Comparison of ENCODE assay signal across 8 mouse cellular contexts in genomic region chr8:11393161-11393560, GRCm38 (mm10).
DNase-seq lines count a peak whose midpoint lies in the region; TF ChIP-seq lines count a peak whose summit lies in the region.

No protein-coding gene starts in this region.

- no peaks in the 10 kb centered on the region for H3K27me3 ChIP-seq in cerebellum, adult 2 months (ENCODE audit: control insufficient read depth, insufficient read depth, low read length)

- H3K27ac ChIP-seq in cerebellum, adult 2 months (ENCODE audit: insufficient read depth, low read length) = no peak overlapping the region

- intact Hi-C loops in gastrocnemius, postnatal 36 days (cut with DNase I) = loop anchor here (1.0 to 5.0 kb wide), 3 partner anchors 46 to 140 kb away; partner anchors contain the start of genes Col4a1 and Col4a2

- H3K4me1 ChIP-seq in cerebellum, adult 2 months (ENCODE audit: control insufficient read depth, insufficient read depth, low read length) = no peaks in the 10 kb centered on the region

- peak; percentile 43 for DNase-seq in gastrocnemius, adult 18-20 months (ENCODE audit: low spot score)
- no peak for DNase-seq in gastrocnemius, postnatal 36 days
- DNase-seq in urinary bladder, postnatal 14 days (ENCODE audit: low spot score) = peak; percentile 55
- no peak for DNase-seq in urinary bladder, postnatal 10 days (ENCODE audit: low spot score)
- peak; percentile 59 to 77 for DNase-seq in kidney, postnatal 4 days
- no peak for DNase-seq in natural killer cell, adult 2 months (ENCODE audit: low spot score in 2 of 2)
- DNase-seq in adrenal gland, adult (ENCODE audit: inconsistent age in 2 of 2, low spot score in 1 of 2) = no peak
- DNase-seq in cerebellum, adult 2 months = no peak

- 21% methylated on average over 7 of the region's 7 CpGs for WGBS in cerebellum, adult 2 months

- TF ChIP-seq CTCF in cerebellum, adult 2 months (IDR thresholded peaks at IDR 0.05; ENCODE audit: borderline replicate concordance, insufficient read depth, low read depth, low read length) = no peak

- no peak for TF ChIP-seq POLR2A in cerebellum, adult 2 months (IDR thresholded peaks at IDR 0.05; ENCODE audit: borderline replicate concordance, insufficient read depth, low read length)

- no peak overlapping the region for H3K4me3 ChIP-seq in cerebellum, adult 2 months (replicated peaks; ENCODE audit: insufficient read depth, low read depth, low read length)

Comparison
In these comparisons a context has a peak if more than half of its experiments do, and no peak if none do; other contexts are left out.
1. DNase-seq: peak in gastrocnemius, adult 18-20 months (single experiment), urinary bladder, postnatal 14 days (single experiment) and kidney, postnatal 4 days (2 of 2); none in gastrocnemius, postnatal 36 days (0 of 2), urinary bladder, postnatal 10 days (single experiment), natural killer cell, adult 2 months (0 of 2), adrenal gland, adult (0 of 2) and cerebellum, adult 2 months (0 of 2).